Mouse (Mus musculus) granulocyte monocyte progenitor cell, adult 5-6 weeks (primary cell): Measurements from ENCODE around the gene Rnd2. TPM values are rescaled to one million over a fixed set of nuclear protein-coding genes. Genes with fewer than 3 reads are reported as not detected.
A peak's percentile ranks its signal among the peaks of the same experiment; 100 is the strongest.
"Not testable (repeated sequence)": the region's sequence is repeated elsewhere in the genome, so short reads cannot be mapped to it uniquely, and the experiment has no call there.

Experiments used
- ATAC-seq: replicated peaks from 2 replicates; pipeline ENCODE4 v1.8.0; 2016; ENCODE audit warnings: mild to moderate bottlenecking, moderate TSS enrichment, inconsistent platforms; ENCODE audit not compliant: poor library complexity, severe bottlenecking
- total RNA-seq, 2 experiments: library from RNA; stranded (forward) in 1 of 2; stranded (reverse) in 1 of 2; fragments of 200-712, 200-1000 nt in 1 of 2; fragments of >200 nt in 1 of 2; fragmentation: Nextera tagmentation in 1 of 2; gene quantifications; 2 replicates each; pipeline ENCODE4 v1.2.3; 2014 to 2017

Rnd2 gene
- total RNA-seq (2014; fragmentation: Nextera tagmentation) = 1.4 and 3.0 TPM in 2 replicates
- 0.52 and 2.2 TPM in 2 replicates for total RNA-seq (2017)

DNA sequence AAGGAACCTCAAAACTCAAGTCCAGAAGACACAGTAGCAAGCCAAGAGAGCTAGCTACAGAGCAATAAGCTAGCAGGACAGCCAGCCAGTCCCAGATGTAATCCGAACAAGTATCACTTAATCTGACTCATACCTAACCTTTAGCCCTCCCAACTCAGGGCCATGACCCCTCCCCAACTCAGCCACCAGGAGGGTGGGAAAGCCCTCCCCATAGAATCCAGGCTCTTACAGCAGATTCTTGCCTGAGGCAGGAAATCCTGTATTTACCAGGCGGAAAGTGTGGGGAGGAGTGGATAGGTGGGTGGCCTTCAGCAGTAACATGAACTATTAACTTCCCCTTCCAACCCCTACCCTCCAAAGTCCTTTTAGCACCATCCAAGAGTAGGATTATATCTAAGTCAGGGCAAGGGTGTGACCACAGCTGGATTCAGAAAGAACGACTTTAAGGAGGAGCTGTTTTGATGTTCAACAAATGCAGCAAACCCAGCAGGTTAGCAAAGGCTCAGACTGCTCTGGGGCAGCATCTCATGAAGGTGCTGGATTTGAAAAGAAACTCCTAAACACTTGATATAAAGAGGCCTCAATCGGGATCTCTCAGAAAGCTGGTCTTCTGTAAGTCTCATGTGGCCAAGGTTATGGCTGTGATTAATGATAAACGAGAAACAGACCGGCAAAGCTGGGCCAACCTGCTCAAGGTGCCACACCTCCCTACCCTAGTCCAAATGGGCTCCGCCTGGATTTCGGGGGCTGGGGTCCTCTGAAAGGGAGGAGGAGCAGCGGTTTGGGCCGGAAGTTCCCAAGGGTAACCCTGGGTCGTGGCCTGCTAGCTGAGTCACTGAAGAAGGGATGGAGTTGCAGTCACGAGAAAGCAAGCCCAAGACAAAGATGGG is at the start of gene Rnd2:
Gene Rnd2 (plus strand): TSS at position 789 of the 890 bp plus-strand sequence.
- peak; percentile 13 for ATAC-seq

DNA sequence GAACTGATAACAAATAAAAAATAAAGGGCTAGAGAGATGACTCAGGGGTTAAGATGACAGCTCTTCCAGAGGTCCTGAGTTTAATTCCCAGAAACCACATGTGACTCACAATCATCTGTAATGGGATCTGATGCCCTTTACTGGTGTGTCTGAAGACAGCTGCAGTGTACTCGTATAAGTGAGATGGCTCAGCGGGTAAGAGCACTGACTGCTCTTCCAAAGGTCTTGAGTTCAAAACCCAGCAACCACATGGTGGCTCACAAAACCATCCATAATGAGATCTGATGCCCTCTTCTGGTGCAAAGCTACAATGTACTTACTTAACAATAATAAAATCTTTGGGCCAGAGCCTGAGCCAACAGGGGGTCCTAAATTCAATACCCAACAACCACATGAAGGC is 49.5 kb upstream of the Rnd2 start:
- ATAC-seq = no peak

DNA sequence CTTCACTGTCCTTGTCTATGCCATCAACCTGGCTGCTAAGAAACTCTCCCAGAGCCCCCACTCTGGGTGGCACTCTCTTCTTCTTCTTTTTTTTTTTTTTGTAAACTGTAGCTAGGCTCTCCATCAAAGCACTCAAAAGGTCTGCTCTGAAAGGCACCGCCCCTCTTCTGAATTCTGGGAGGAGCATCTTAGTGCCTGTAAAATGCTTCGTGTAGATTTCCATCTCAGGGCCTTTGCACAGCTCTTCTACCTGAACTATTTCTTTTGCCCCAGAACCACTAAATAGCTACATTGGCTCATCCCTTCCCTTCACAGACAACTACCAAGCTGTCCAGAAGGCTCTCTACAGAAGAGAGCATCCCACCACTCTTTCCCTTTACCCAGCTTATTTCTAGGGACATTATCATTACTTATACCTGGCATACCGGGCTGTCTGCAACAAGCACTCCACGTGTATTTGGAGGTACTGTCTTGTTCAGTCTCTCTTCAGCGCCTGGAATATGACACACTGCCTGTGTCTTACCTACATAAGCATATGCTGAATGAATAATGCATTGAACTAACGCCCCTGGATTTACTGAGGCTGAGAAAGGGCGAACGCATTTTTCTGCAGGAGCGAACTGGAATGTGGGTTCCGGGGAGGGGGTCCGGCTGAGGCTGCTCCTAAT is 48.2 kb upstream of the Rnd2 start:
- peak; percentile 44; the same call in 1 of the 2 replicates for ATAC-seq

GRCm38 (mm10) chr11:101417101-101417855 is 47.5 kb upstream of the Rnd2 start, which contains the start of gene Aarsd1:
Gene Aarsd1 (minus strand): TSS chr11:101417615.
- ATAC-seq = peak; percentile 87

- ATAC-seq = no peak
Measured at GRCm38 (mm10) chr11:101418991-101419390, 45.8 kb upstream of the Rnd2 start.

GRCm38 (mm10) chr11:101419610-101420009 is 45.2 kb upstream of the Rnd2 start:
- ATAC-seq = no peak

DNA sequence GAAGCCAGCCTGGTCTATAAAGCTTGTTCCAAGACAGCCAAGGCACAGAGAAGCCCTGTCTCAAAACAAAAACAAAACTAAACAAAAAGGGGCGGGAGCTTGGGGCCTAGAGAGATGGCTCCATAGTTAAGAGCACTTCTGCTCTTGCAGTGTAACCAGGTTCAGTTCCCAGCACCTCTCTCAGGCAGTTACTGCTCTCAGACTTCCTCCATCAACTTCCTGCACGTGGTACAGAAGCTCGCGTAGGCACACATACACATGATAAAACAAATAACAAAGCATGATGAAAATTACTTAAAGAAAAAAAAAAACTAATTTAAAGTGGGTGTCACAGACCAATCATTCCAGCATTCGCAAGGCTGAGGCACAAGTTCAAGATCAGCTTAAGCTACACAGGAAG is 44.7 kb upstream of the Rnd2 start:
- ATAC-seq = no peak

DNA sequence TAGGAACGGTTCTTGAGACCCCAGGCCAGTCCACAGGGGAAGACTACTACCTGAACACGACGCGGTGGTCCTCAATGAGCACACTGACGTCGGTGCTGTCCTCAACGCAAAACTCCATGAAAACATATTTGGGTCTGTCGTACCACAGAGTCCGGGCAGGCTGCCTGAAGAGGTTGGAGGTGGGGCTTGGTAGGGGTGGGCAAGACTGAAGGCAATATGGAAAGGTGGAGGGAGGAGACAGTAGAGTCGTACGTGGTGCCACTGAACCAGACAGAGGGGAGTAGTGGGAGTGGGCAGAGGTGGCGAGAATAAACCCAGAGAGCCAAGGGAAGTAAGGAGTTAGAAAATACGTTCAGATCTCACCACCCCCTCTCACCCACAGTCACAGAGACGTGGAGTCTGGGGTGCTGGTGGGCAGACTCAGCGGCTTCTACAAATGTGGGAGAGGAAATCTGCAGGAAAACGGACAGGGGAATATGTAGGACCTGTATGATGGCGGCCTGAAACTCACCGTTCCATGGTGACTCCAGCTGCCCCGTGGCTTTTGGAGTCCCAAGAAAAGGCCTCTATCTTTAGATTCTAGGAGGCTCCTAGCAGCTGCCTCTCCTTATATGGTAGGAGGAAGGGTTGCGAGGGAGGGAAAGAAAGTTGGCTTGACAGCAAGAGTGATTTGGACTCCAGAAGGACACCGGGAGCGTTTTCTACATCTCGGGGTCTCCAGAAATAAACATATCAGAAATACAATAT is 40.5 kb upstream of the Rnd2 start, which contains the start of gene Gm27029:
Gene Gm27029 (minus strand): TSS at position 692 of the 747 bp plus-strand sequence.
- ATAC-seq = peak; percentile 31

DNA sequence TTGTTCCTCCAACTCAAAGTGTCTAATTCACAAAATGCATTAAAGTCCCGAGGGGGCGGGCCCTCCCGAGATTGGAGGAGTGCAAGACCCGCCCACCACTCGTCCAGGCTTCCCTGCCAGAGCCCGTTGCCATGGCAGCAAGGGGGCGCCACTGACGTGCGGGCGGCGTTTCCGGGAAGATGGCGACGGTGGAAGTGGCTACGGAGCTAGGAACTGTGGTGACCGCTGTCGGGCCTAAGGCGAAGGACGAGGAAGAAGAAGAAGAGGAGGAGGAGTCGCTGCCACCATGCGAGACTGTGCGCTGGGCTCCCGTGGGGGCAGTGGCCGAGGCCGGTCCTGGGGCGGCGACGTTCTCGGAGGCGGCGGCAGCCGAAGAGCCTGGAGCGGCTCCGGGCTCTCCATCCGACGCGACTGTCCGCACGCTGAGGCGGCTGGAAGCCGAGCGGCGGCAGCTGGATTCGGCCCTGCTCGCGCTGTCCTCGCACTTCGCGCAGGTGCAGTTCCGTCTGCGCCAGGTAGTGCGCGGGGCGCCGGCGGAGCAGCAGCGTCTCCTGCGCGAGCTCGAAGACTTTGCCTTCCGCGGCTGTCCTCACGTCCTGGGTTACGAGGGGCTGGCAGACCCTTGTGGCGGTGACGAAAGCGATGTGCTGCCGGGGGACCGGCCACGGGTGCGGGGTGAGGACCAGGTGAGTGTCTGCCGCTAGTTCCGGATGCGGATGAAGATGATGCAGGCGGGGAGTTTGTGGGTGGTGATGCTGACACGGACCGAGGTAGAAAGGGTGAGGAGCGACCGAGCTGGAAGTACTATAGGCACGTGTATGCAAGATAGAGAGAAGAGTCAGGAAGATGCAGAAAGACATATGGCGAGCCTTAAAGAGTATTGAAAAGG is 39.6 kb upstream of the Rnd2 start, which contains the start of the genes Rundc1 and Ptges3l:
Gene Rundc1 (plus strand): TSS at position 161 of the 889 bp plus-strand sequence.
Gene Ptges3l (minus strand): TSS at position 409 of the 889 bp plus-strand sequence.
- ATAC-seq = peak; percentile 93

GRCm38 (mm10) chr11:101426165-101426564 is 38.6 kb upstream of the Rnd2 start:
- ATAC-seq = no peak

DNA sequence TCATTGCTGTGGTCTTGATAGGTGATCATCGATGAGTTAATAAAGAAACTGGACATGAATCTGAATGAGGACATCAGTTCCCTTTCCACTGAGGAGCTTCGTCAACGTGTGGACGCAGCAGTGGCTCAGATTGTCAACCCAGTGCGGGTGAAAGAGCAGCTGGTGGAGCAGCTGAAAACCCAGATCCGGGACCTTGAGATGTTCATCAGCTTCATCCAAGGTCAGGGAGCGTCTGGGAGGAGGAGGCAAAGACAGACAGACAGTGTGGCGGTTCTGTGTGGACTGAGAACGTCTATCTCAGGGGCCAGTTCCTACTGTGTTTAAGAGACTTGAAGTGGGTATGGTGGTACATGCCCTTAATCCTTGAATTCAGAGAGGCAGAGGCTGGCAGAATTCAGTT is 33.5 kb upstream of the Rnd2 start:
- no peak for ATAC-seq

DNA sequence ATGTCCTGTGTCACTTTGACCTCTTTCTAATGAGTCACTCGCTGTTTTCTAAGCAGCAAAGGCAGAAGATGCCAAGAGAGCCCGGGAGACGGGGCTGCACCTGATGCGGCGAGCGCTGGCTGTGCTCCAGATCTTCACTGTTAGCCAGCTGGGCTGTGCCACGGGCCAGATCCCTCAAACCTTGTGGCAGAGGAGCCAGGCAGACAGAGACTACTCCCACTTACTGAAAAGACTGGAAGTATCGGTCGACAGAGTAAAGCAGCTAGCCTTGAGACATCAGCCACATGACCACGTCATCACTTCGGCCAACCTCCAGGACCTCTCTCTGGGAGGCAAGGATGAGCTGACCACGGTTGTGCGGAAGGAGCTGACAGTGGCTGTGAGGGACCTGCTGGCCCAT is 31.4 kb upstream of the Rnd2 start:
- no peak for ATAC-seq

DNA sequence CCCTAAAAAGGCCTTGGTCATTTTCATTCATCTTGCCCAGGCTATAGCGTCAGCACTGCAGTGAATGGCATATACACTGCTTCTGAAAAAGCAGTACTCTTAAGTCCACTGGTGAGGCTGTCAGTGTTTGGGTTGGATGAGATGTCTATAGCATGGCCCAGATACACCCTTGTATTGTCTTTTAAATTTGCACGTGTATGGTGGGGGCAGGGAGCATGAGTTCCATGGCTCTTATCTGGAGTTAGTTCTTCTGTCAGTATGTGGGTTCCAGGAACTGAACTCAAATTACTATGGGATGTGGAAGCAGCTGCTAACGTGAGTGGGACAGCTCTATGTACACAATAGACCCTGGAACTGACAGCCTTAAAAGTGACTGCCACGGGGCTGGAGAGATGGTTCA is 29.0 kb upstream of the Rnd2 start:
- ATAC-seq = no peak

DNA sequence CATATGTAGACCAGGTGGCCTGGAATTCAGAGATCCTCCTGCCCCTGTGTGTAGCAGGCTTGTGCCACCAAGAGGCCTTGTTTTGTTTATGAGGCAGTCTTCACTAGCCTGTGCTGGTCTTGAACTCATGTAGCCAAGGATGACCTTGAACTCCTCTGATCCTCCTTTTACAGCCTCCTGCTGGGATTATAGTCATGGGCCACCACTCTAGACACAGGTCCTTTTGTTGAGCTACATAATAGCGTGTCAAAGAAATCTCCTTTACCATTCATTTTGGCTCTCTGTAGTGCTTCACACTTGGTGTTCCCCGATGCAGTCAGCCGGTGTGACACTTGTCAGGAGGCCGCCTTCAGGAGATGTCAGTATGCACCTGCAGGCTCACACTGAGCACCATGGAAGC is 27.9 kb upstream of the Rnd2 start:
- ATAC-seq = no peak

DNA sequence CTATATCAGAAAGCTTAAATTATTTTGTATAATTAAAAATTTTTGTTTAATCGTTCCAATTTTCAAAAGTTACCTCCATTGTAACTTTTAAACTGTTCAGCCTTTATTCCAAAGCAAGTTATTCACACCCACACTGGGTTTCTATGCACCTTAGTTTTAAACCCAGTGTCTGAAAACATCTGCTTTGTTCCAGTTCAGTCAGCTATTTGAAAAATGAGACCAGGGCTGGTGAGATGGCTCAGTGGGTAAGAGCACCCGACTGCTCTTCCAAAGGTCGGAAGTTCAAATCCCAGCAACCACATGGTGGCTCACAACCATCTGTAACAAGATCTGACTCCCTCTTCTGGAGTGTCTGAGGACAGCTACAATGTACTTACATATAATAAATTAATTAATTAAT is 26.8 kb upstream of the Rnd2 start:
- ATAC-seq = not testable (repeated sequence)

DNA sequence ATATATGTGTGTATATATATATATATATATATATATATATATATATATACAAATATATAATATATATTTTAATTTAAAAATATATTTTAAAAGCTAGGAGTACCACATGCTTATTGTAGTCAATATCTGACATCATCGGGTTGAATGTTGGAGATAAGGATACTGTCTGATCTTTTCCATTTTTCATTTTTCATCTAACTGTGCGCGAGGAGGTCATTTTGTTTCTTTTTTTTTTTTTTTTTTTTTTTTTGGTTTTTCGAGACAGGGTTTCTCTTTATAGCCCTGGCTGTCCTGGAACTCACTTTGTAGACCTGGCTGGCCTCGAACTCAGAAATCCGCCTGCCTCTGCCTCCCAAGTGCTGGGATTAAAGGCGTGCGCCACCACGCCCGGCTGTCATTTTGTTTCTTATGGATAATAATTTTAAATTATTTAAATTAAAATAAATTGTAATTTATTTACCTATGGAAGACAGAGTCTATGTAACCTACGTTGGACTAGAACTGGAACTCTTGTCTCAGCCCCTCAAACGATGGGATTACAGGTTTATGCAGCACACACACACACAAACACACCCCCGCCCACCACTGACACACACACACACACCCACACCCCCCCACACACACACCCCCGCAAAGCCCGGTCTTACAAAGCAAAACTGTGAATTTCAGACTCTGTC is 23.2 kb upstream of the Rnd2 start:
- ATAC-seq = not testable (repeated sequence)

DNA sequence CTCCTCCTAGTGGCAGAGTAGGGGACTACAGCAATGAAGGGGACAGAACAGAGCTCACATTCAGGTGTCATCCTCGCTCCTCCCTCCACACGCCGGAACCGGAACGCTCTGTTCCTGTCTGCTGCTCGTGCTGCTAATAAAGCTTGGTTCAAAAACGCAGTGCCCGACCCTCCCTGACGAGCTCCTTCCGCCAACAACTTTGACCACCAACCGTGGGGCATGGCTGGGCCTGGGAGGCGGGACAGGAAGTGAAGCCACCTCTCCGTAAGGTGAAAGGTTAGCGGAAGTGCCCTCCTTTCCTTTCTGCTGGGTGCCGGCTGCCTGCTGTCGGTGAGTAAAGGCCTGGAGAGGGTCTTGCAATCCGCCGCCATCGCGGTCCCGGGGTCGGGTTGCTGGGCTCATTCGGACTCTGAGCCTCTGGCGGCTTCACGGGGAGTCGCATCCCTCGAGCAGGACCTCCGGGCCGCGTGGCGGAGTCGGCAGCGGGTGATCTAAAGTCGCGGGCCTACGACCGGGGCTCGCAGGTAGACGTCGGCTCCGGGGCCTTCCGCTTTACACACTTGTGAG is 22.6 kb upstream of the Rnd2 start, which contains the start of gene Rpl27:
Gene Rpl27 (plus strand): TSS at position 172 of the 567 bp plus-strand sequence.
- peak; percentile 98 for ATAC-seq

DNA sequence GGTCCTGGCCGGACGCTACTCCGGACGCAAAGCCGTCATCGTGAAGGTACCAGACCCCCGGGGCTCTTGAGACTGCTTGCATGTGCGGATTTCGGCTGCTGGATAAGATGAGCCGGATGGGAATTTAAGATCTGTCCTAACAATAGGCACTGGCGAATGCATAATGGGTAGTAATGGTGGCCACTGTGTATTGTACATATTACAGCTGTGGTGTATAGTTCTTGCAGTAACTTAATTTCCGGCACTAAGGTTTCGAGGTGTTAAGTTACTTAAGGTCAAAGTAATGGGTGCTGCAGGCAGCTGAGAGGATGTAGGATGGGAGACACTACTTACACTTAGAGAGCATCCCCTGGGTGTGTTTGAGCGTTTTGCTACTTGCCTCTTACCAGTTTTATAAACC is 22.0 kb upstream of the Rnd2 start:
- no peak for ATAC-seq
